Mouse (Mus musculus) urinary bladder, postnatal 4 days (tissue): ENCODE measurements around the gene Timm10.
"Not testable (repeated sequence)": the region's sequence is repeated elsewhere in the genome, so short reads cannot be mapped to it uniquely, and the experiment has no call there.

Experiments
- DNase-seq, 2 experiments: peaks; one replicate each; pipeline ENCODE4 v3.0.0; 2021 to 2022; ENCODE audit warnings: low spot score in 2 of 2

Gene Timm10

DNA sequence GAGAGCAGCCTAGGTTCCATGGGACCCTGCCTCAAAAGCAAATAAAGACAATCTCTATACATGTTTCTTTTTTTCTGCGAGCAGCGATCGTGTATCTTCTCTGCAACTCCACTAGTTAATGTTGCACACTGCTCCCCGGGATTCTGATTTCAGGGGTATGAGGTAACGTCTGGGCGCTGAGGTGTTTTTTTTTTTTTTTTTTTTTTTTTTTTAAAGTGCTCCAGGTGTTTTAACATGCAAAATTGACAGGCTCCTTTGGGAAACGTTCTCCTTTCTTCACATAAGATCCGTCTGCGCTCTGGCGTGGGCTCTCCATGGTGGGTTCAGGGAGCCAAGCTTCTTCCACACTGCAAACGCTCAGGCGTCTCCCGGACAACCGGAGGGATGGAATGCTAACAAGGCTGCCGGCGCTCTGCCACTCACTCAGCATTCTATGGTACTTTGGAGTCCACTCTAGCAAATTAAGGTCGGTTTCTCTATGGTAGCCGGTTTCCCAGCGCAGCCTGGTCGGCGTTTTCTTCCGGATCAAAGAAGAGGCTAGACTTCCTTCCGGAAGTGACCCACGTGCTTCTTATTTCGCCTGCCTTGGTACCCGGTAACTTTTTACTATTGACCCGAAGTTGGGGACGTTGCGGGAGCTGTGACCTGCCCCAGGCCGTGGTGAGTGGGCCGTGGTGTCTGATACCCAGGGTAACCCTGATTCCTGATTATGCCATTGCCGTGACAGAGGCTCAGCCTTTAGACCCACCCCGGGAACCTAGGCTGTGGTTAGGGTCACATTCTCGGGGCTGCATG, at the start of gene Timm10:
Gene Timm10 (plus strand): TSS at position 510 of the 795 bp plus-strand sequence.
- peak; percentile 78 to 82 for DNase-seq

DNA sequence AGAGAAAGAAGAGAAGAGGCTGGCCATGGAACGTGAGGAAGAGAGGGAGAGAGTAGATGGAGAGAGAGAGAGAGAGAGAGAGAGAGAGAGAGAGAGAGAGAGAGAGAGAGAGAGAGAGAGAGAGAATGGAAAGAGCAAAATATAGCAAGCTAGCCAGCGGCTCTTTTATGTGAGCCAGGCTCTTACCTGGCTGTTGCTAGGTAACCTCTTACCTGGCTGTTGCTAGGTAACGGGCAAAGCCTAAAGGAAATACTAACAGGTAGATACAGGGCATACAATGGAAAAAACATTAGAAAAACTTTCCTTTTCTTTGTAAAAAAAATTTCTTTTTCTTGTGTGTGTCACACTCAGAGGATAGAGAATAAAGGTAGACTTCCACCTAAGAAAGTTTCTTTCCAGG, 49.1 kb upstream of the Timm10 start:
- no peak for DNase-seq

GRCm38 (mm10) chr2:84779210-84779609, 47.6 kb upstream of the Timm10 start:
- no peak for DNase-seq

DNA sequence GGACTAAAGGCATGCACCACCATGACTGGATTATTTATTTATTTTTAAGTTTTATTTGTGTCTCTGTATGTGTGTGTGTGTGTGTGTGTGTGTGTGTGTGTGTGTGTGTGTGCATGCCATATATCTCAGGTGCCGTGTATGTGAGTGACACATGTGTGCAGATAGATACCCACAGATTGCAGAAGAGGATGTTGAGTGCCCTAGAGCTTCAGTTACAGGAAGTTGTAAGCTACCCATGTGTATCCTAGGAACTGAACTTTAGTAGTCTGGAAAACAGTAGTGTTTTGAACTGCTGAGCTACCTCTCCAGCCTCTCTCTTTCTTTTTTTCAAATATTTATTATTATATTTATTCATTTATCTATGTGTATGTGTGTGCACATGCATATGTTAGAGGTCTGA, 43.5 kb upstream of the Timm10 start:
- no peak for DNase-seq

DNA sequence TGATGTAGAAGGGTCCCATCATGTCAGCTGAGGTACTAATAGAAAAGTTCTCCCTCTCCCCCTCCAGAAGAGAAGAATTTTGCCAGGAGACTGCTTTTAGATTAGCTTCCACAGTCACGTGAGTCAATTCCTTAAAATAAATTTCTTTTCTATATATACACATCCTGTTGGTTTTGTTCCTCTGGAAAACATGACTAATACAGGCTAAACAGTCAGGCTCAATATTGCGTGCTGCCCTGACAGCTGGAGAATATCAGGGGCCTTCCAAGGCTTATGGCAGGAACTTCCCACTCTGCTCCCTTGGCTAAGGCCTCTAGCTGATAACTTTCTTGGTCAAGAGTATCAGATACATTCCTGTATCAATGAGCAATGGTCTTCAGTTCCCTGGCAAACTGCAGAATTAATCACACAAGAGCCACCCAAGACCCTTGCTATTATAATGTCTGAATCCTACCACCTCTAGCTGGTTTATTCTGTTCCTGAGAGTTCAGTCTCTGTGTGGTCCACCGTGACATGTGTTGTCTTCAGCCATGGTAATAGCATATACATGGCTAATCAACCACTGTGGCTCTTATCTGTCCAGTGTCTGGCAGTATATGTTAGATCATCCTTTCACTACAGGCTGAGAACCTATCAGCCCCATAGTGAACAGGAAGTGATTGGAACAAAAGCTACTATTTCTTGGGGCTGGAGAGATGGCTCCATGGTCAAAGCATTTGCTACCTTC, 42.8 kb upstream of the Timm10 start:
- no peak for DNase-seq

DNA sequence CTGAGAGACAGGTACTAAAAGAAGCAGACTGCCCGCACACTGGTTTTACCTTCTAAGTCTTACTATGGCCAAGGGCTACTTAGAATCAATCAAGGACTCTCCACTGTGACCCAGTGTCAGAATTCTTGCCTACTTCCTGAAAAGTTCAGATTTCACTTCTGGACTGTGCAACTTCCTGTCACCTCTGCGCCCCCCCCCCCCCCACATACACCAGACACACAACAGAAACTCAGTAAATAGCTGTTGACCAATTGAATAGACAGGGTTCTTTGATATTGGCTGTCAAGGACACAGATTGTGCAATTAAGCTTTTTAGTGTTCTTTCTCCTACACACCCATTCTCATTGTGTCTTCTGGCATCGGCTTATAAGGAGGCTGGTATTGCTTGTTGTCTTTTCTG, 38.5 kb upstream of the Timm10 start:
- no peak for DNase-seq

DNA sequence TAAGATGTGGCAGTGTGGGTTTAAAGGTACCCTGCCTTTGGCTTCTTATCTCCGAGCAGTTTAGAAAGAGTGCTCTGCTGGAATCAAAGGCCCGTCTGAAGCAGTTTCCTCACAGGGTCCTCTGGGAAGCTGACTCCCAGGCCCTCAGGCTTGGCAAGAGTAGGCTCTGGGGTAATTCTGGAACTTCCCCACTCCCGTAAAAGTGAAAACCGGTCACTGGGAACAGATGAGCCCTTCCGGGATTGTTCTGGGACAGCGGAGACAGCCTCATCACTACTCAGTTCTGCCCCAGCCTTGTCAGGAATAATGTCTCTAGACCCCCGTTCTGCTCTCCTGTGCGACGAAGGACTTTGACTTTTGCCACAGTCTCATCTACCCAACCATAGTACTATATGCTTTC, 36.4 kb upstream of the Timm10 start:
- DNase-seq: no peak

- DNase-seq: no peak
These were observed 34.3 kb upstream of the Timm10 start for GRCm38 (mm10) chr2:84792516-84792915.

GRCm38 (mm10) chr2:84793154-84793553, 33.6 kb upstream of the Timm10 start:
- no peak for DNase-seq

DNA sequence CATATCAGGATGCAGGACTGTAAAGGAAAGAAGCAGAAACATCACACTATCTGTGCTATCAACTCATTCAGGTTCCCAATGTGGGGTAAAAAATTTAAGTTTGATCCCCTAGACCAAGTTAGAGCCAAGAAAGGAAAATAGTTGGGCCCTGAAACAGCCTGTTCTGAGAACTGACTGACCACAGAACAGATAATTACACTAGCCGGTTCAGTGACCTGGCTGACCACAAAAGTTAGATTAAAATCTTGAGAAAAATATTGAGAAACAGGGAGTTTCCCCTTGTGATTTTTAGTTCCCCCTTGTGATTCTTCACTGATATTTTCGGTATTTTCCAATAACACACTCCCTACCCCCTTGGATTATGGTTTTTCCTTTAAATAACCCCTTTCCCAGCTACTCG, 32.9 kb upstream of the Timm10 start:
- DNase-seq: no peak

DNA sequence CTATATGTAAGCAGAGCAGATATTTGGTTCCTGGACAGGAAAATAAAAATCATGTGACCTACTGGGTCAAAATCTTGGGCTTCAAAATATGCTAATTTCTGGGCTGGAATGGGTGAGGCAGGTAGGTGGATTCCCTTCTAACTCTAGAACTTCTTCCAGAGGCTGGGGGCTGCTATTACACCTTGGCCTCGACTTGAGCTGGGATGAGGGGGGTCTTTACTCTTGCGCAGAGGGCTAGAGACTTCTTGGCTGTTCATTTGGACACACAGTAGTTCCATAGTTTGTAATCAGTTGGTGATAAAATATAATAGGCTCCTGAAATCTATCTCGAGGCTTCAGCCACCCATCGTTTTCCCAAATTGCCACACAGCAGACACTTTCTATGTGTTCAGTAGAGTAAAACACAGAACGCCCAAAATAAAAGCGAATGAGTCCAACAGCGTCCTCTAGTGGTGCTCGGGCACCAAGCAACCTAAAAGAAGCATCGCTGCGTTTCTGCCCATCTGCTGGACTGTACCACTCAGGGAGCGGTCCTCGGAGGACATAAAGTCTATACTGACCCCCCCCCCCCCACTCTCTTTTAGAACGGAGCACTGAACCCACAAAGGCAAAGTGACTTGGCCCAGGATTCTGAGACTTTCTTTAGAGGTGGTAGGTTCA, 28.8 kb upstream of the Timm10 start:
- DNase-seq: peak; percentile 71 to 73

DNA sequence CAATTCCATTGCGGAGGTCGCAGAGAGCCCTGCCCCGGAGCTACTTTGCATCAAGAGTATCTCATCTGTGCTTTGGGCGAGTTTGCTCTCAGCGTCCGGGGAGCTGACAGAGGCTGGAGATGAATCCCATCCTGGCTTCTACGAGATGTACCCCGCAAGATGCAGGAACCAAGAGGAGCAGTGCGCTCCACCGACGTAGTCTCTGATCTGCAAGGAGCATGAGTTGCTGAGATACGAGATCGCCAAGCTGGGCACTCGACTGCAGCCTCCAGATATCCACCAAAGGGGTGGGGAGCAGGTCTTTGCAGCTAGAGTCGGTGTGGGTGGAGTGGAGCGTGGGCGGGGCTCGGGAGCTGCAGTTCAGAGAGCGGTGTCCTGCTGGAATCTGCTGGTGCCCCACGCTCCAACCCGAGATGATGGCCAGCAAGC, 28.3 kb upstream of the Timm10 start, which contains the start of gene Ube2l6:
Gene Ube2l6 (plus strand): TSS at position 336 of the 429 bp plus-strand sequence.
- DNase-seq: peak; percentile 59 to 74

GRCm38 (mm10) chr2:84799041-84799561, 27.7 kb upstream of the Timm10 start:
- peak; percentile 39 to 69 for DNase-seq

DNA sequence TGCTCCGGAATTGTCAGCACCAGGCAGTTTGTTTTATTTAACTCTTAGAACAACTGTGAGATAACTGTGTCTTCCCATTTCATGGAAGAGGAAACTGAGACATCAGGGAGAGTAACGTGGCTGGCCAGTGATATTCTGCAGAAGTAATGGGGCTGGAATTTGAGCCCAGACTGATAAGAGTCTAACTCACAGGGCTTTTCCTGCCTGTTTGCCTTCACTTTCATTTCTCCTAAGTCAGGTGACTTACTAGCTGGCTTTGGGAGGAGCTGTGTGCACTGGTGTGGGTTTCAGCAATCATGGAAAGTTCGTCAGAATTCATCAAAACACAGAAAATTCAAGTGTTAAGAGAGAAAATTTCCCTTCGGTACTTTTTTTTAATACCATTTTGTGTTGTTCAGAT, 26.5 kb upstream of the Timm10 start:
- no peak for DNase-seq

DNA sequence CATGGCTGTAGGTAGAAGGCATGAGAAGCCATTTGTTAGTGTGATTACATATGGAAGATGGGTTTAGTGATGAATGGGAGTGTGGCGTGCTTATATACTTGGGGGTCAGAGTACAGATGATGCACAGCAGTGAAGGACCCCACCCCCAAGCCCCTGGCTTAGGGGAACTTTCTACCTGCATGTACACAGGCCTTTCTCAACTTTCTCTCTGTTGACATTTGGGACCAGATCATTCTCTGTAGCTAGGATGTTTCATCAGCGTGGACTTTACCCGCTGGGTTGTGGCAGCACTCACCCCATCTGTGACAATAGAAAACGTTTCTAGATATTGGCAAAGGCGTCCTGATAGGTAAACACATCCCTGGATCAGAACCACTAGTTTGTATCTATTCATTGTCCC, 25.6 kb upstream of the Timm10 start:
- not testable (repeated sequence) for DNase-seq

- no peak for DNase-seq
These were observed 22.8 kb upstream of the Timm10 start for GRCm38 (mm10) chr2:84803963-84804362.

DNA sequence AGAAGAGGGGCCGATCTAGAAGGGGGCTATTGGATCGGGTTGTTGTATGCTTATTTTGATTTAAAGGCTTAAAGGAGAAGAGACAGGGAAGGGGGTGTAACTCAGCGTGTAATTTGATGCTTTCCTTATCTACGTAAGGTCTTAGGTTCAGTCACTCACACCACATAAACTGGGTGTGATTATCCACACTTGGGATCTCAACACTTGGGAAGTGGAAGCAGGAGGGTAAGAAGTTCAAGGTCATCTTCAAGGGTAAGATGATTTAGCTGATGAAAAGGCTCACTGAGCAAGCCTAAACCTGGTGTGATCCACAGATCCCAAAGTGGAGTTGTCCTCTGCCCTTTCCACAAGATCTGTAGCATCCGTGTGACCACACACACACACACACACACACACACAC, 20.3 kb upstream of the Timm10 start:
- no peak for DNase-seq

DNA sequence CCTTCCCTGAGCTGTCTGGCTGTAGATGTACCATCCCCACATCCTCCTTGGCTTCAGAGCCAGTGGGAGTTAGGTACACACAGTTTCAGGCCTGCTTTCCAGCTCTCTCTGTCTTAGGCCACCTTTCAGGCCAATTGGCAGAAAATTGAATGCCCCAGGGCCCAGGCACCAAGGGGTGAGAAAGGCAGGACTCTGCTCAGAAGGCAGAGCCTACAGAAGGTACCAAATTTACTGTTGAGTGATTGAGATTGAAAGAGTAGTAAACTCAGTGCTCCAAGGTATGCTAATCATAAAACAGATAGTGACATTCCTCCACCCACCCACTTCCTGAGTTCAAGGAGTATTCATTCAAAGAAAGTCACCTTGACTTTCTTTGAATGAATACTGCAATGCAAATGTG, 17.5 kb upstream of the Timm10 start:
- DNase-seq: no peak

GRCm38 (mm10) chr2:84810526-84810885, 16.3 kb upstream of the Timm10 start:
- no peak for DNase-seq

DNA sequence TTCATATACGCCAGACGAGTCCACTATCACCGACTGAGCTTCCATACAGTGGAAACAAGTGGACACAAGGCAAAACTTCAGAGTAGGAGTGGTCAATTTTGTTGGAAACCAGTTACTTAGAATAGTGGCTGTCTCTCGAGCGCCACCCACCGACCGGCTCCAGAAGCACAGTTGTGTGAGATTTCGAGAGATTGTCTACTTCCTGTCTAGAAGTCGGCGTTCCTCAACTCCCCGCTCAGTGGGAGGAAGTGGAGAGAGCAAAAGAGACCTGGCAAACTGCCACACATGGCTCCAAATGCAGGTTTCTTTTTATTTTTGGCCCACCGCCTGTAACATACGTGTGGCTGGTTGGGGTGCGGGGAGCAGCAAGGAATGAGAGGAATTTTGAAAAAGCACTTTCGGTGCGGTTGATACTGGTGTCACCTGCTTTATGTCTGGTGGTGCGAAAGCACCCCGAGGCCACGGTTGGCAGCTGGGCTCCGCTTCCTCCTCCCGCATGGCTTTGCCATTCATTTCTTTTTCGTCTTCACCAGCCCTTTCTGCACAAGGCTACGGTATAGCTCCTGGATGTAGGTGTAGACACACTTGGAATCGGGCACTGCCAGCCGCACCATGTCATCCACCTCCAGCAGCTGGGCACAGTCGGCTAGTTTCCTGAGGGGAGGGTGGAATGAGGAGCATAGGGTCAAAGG, 15.8 kb upstream of the Timm10 start:
- peak; percentile 80 to 84 for DNase-seq

GRCm38 (mm10) chr2:84811880-84812279, 14.9 kb upstream of the Timm10 start:
- DNase-seq: no peak

- no peak for DNase-seq
These were observed 14.1 kb upstream of the Timm10 start for GRCm38 (mm10) chr2:84812676-84813075.
